Mouse (Mus musculus) limb, embryonic 14.5 days (tissue): ENCODE results near the gene Ptpre. TPM values are rescaled to one million over a fixed set of nuclear protein-coding genes. Genes with fewer than 3 reads are reported as not detected.
A peak's percentile ranks its signal among the peaks of the same experiment; 100 is the strongest.

Experiments used
- ATAC-seq: fragments of 200-750 bp; cut with Nextera tagmentation; 2 replicates; pipeline ENCODE4 v1.8.0; 2017; ENCODE audit warnings: low read depth, moderate number of reproducible peaks, moderate TSS enrichment; ENCODE audit not compliant: low FRiP score
- DNase-seq: peaks from one replicate; pipeline ENCODE4 v3.0.0-alpha.2; 2015; ENCODE audit warnings: low spot score
- H3K27ac ChIP-seq: fragments of 300-500 bp; sonication (generic); replicated peaks from 2 replicates; pipeline ENCODE4 v1.5.1; 2014; ENCODE audit warnings: low read depth, mild to moderate bottlenecking, low read length, moderate library complexity, mixed read lengths
- H3K27me3 ChIP-seq: fragments of 300-500 bp; sonication (generic); 2 replicates; pipeline ENCODE4 v1.6.1; 2014; ENCODE audit warnings: low read length, mixed read lengths; ENCODE audit not compliant: control insufficient read depth, insufficient read depth
- H3K36me3 ChIP-seq: fragments of 300-500 bp; sonication (generic); 2 replicates; pipeline ENCODE4 v1.6.1; 2014; ENCODE audit warnings: mild to moderate bottlenecking, low read length, moderate library complexity, mixed read lengths; ENCODE audit not compliant: control insufficient read depth, insufficient read depth
- H3K4me1 ChIP-seq: fragments of 300-500 bp; sonication (generic); 2 replicates; pipeline ENCODE4 v1.6.1; 2014; ENCODE audit warnings: antibody characterized with exemption, low read length, mixed read lengths; ENCODE audit not compliant: control insufficient read depth, insufficient read depth
- H3K4me2 ChIP-seq: fragments of 300-500 bp; sonication (generic); replicated peaks from 2 replicates; pipeline ENCODE4 v1.6.1; 2014; ENCODE audit warnings: low read depth, mild to moderate bottlenecking, low read length, moderate library complexity; ENCODE audit not compliant: severe bottlenecking
- H3K4me3 ChIP-seq: fragments of 300-500 bp; sonication (generic); replicated peaks from 2 replicates; pipeline ENCODE4 v1.5.1; 2014; ENCODE audit warnings: low read length
- H3K9ac ChIP-seq: fragments of 300-500 bp; sonication (generic); 2 replicates; pipeline ENCODE4 v1.6.1; 2014; ENCODE audit warnings: mild to moderate bottlenecking, low read depth, low read length, moderate library complexity; ENCODE audit not compliant: severe bottlenecking
- H3K9me3 ChIP-seq: fragments of 300-500 bp; sonication (generic); 2 replicates; pipeline ENCODE4 v1.6.1; 2016; ENCODE audit warnings: low read length; ENCODE audit not compliant: control insufficient read depth
- POLR2A ChIP-seq: fragments of 200-500 bp; IDR thresholded peaks from 2 replicates; pipeline ENCODE4 v1.8.0; 2012; ENCODE audit warnings: inconsistent platforms, mild to moderate bottlenecking, moderate library complexity, borderline replicate concordance; ENCODE audit not compliant: insufficient read depth, insufficient read length; ENCODE audit errors: extremely low read depth
- WGBS: fragments of 180-500 bp; shearing (Covaris S2); extraction: QIAGEN DNeasy Blood & Tissue Kit; methylation state at CpG from one replicate; pipeline ENCODE4 v1.1.7; 2014; 5-methylcytosine and 5-hydroxymethylcytosine counted together
- microRNA counts: library from miRNA; unstranded; fragments of <30 nt; microRNA quantifications from one replicate; lab custom pipeline; 2016
- microRNA-seq: library from miRNA; unstranded; fragments of <30 nt; microRNA quantifications from one replicate; pipeline ENCODE4, GENCODE M21; 2016
- polyA plus RNA-seq, 2 experiments: library from polyadenylated mRNA; depleted of rRNA in 1 of 2; stranded (reverse) in 1 of 2; unstranded in 1 of 2; fragments of >200 nt; fragmentation: Nextera tagmentation in 1 of 2; extraction: Ambion mirVana in 1 of 2; gene quantifications; 2 replicates each; pipeline versions ENCODE4 v1.2.1 to v1.2.3; 2012 to 2014

Gene Ptpre
- polyA plus RNA-seq, 2 experiments = 3.0 to 3.6 TPM

DNA sequence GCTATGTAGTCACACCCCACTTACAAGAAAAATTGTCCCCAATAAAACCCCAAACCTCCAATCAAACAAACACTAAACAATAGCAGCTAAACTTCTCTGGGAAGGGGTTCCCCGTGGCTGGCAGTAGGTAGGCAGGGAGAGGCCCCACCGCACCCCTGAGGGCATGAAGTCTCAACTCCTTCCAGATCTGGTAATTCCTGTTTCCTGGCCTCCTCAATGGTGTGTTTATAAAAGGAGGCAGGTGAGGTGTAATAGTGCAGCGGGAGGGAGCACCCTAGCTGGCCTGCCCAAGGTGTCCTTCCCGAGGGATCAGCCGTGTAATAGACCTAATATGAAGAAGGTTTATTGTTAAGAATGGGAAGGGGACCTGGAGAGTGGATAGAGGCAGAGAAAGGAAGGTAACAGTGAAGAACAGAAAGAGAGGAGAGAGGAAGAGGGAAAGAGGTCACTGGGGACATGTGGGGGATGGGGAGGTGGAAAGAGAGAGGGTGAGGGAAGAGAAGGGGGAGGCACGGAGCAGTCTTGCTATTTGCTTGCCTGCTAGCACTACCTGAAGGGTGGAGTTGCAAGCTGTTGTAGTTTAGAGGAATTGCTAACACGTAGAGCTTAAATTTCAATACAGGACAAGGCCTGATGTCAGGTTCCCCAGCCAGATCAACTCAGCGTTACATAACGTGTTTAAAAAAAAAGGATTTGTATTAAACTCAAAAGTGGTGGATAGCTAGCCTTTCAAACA lies 197.8 kb downstream of the Ptpre start:
- Histone ChIP-seq H3K36me3 (no peaks in the 10 kb centered on the region), H3K9ac (no peak overlapping the region), H3K9me3 (no peaks in the 10 kb centered on the region), H3K4me2 (peak overlapping the region; percentile 45), H3K27ac (peak overlapping the region; percentile 33; the same call in 1 of the 2 replicates), H3K4me1 (peaks cover 7% of the 10 kb centered on the region), H3K27me3 (no peaks in the 10 kb centered on the region), H3K4me3 (0 out of 2 replicates have a peak overlapping the region, but pooled peaks have one; percentile 13)
- ATAC-seq (no peak), DNase-seq (peak; percentile 28)
- no peak for TF ChIP-seq POLR2A
- 69% methylated on average over 9 of the region's 9 CpGs for WGBS

MicroRNAs encoded within 50 kb of the gene (microRNA counts, 519-probe panel; counts per million panel counts)
- microRNA mmu-miR-1962 (lab: Ali Mortazavi, UCI) = 1,473 counts per million, percentile 11 among the panel's probes with 10 or more counts

Small RNA genes within 50 kb of the gene (microRNA-seq; reads per million reads assigned to microRNA genes)
- gene Mir1962 = not detected

Other genes starting within 250 kb of the Ptpre start
- 0.04 TPM in 2 replicates for gene Foxi2, start 127.2 kb upstream of the Ptpre start, polyA plus RNA-seq (2012; rRNA removed)
- gene Foxi2, start 127.2 kb upstream of the Ptpre start, polyA plus RNA-seq (2014; fragmentation: Nextera tagmentation; extraction: Ambion mirVana) = 0.23 TPM in 1 of 2 replicates, not detected in the other
- gene Clrn3, start 8.8 kb upstream of the Ptpre start, polyA plus RNA-seq (2012; rRNA removed) = 0.03 TPM in 1 of 2 replicates, not detected in the other
- gene Clrn3, start 8.8 kb upstream of the Ptpre start, polyA plus RNA-seq (2014; fragmentation: Nextera tagmentation; extraction: Ambion mirVana) = not detected in 2 replicates
- 21.9 and 43.1 TPM in 2 replicates for gene Mki67, start 178.9 kb downstream of the Ptpre start, polyA plus RNA-seq (2012; rRNA removed)
- gene Mki67, start 178.9 kb downstream of the Ptpre start, polyA plus RNA-seq (2014; fragmentation: Nextera tagmentation; extraction: Ambion mirVana) = 47.7 and 53.5 TPM in 2 replicates